Mouse (Mus musculus) ES-E14 (cell line): ENCODE data around the gene Gsap. TPM values are rescaled to one million over a fixed set of nuclear protein-coding genes. Genes with fewer than 3 reads are reported as not detected.

ENCODE experiments used
- DNase-seq: peaks from one replicate; pipeline ENCODE4 v3.0.0-alpha.2; 2013; ENCODE audit warnings: low read depth, low spot score
- H3K27ac ChIP-seq: 2 replicates; pipeline ENCODE4 v1.5.1; 2012; ENCODE audit warnings: low read depth, mild to moderate bottlenecking, low read length, moderate library complexity, mixed read lengths; ENCODE audit not compliant: poor library complexity, insufficient read depth, severe bottlenecking
- H3K36me3 ChIP-seq: 2 replicates; pipeline ENCODE4 v1.6.1; 2012; ENCODE audit warnings: mild to moderate bottlenecking, low read length, moderate library complexity, mixed read lengths; ENCODE audit not compliant: control insufficient read depth, poor library complexity, insufficient read depth, severe bottlenecking
- H3K4me1 ChIP-seq, 2 experiments: fragments of 150-350 bp in 1 of 2; sonication (generic) in 1 of 2; 2 replicates each; pipeline ENCODE4 v1.6.1; 2012; ENCODE audit warnings: low read length in 2 of 2, mild to moderate bottlenecking in 1 of 2, mixed read lengths in 1 of 2; ENCODE audit not compliant: control insufficient read depth in 2 of 2, insufficient read depth in 2 of 2, poor library complexity in 1 of 2
- H3K4me3 ChIP-seq, 2 experiments: fragments of 150-350 bp in 1 of 2; sonication (generic) in 1 of 2; 2 replicates each; pipeline ENCODE4 v1.5.1; 2012; ENCODE audit warnings: low read length in 2 of 2, low read depth in 1 of 2, mild to moderate bottlenecking in 1 of 2, mixed read lengths in 1 of 2; ENCODE audit not compliant: insufficient read depth in 1 of 2, poor library complexity in 1 of 2, severe bottlenecking in 1 of 2
- H3K9ac ChIP-seq: 2 replicates; pipeline ENCODE4 v1.6.1; 2012; ENCODE audit warnings: low read depth, mild to moderate bottlenecking, low read length, mixed read lengths; ENCODE audit not compliant: poor library complexity, insufficient read depth, severe bottlenecking
- H3K9me3 ChIP-seq: fragments of 150-350 bp; sonication (generic); 2 replicates; pipeline ENCODE4 v1.6.1; 2012; ENCODE audit warnings: low read depth, mild to moderate bottlenecking, low read length; ENCODE audit not compliant: control insufficient read depth, insufficient read depth
- CHD2 ChIP-seq: IDR thresholded peaks from 2 replicates; pipeline ENCODE4 v1.6.1; 2014; ENCODE audit warnings: mild to moderate bottlenecking, low read depth, low read length, inconsistent platforms
- HCFC1 ChIP-seq: IDR thresholded peaks from 2 replicates; pipeline ENCODE4 v1.6.1; 2012; ENCODE audit warnings: low read length, inconsistent platforms, borderline replicate concordance; ENCODE audit not compliant: insufficient read depth
- MAFK ChIP-seq: IDR thresholded peaks from 2 replicates; pipeline ENCODE4 v1.6.1; 2014; ENCODE audit warnings: mild to moderate bottlenecking, low read depth, low read length, inconsistent platforms; ENCODE audit not compliant: insufficient read depth
- ZC3H11A ChIP-seq: IDR thresholded peaks from 2 replicates; pipeline ENCODE4 v1.6.1; 2012; ENCODE audit warnings: low read depth, mild to moderate bottlenecking, inconsistent platforms, low read length, borderline replicate concordance
- ZNF384 ChIP-seq: IDR thresholded peaks from 2 replicates; pipeline ENCODE4 v1.6.1; 2012; ENCODE audit warnings: low read depth, low read length, inconsistent platforms
- in situ Hi-C, 2 experiments: fragments of 600-800 bp; cut with MboI; formaldehyde crosslinking; loops; one replicate each; pipeline ENCODE4 v1.15.1; 2025; ENCODE audit warnings: low sequenced_read_pairs in 2 of 2, inconsistent platforms in 1 of 2; ENCODE audit not compliant: unreplicated experiment in 2 of 2
- total RNA-seq: library from RNA; depleted of rRNA; stranded (reverse); fragments of 300-350 nt; gene quantifications from 2 replicates; pipeline ENCODE4 v1.2.3, GENCODE M21; 2012

Gene Gsap
- total RNA-seq, 1 experiment = 4.2 TPM

DNA sequence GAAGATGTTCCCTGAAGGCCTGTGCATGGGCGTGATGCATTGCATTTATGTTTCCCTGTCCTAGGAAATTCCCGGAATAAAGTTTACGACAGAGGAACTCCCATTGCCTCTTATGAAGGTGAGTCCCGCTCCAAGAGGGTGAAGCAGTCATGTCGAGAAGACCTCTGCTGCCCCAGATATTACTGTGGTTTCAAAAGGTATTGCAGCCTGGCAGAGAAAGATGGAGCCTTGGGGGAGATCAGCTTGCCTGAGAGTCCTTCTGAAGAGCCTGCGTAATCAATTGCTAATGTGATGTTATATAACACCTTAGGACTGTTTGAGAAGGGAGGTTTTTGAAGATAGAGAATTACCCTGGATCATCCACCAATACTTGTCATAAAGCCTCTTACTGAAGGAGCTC is 71.8 kb downstream of the Gsap start:
- Histone ChIP-seq H3K4me3 (no peak overlapping the region), H3K36me3 (no peaks in the 10 kb centered on the region), H3K9me3 (no peaks in the 10 kb centered on the region), H3K27ac (peak overlapping the region; percentile 39; the same call in 1 of the 2 replicates), H3K4me1 (peaks cover 0 to 6% of the 10 kb centered on the region in 2 experiments; a peak in 1 of 4 replicates), H3K9ac (no peak overlapping the region)
- DNase-seq = no peak
- in situ Hi-C loops = no loop called here
- TF ChIP-seq CHD2 (no peak), ZNF384 (no peak), ZC3H11A (0 out of 2 replicates have a peak, but pooled peaks have one; percentile 28), HCFC1 (no peak), MAFK (no peak)

DNA sequence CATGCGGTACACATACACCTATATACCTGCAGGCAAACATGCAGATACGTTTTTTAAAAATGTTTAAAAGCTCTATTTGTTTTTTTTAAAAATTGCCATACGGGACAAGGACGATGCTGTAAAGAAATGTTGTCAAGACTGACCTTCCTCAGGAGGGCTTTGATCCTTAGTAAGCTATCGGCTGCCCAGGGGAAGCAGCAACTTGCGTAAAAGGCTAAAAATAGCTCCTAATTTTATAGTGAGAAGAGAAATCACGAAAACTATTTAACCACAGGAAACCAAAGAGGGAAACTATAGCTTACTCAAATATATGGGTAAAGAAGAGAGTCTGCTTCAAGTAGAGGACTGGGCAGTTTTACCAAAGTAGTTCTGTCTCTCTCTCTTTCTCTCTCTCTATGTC is 74.7 kb downstream of the Gsap start:
- H3K36me3 ChIP-seq = no peaks in the 10 kb centered on the region
- no peaks in the 10 kb centered on the region for H3K9me3 ChIP-seq
- H3K4me3 ChIP-seq = no peak overlapping the region
- in situ Hi-C loops = loop anchor here in 1 of 2 experiments (10.0 kb wide), 2 partner anchors 154 to 324 kb away; no protein-coding TSS in a partner anchor
- TF ChIP-seq CHD2 = no peak
- TF ChIP-seq ZC3H11A = no peak
- no peak for TF ChIP-seq HCFC1
- TF ChIP-seq ZNF384 = no peak
- no peak for TF ChIP-seq MAFK
- no peak overlapping the region for H3K27ac ChIP-seq
- no peak for DNase-seq
- no peak overlapping the region for H3K9ac ChIP-seq
- H3K4me1 ChIP-seq = peaks cover 0 to 6% of the 10 kb centered on the region in 2 experiments; a peak in 1 of 4 replicates

DNA sequence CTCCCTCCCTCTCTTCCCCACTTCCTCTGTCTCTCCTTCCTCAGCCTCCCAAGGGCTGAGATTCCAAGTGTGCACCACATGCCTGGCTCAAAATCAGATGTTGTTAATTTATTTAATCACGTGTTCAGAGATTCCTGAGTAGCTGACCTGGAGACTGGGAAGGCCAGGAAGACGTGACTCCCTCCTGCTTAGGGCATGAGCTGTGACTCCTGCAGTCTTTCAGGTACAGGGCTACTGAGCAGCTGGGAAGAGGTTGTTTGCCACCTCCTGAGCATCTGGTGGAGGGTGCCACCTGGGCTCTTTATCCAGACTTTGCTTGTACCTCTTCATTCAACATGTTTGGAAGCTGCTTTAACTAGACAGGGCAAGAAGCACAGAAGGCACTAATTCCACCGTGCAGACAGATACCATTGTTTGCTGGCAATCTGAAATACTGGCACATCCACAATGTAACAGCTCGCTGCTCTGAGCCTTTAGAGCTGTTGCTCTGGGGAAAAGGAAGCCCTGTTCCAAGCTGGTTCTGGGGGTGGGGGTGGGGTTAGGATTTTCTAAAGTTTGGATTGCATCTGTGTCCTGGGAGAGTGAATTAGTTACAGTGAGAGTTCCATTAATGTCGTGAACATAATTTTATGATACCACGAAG is 75.3 kb downstream of the Gsap start:
- Histone ChIP-seq H3K36me3 (no peaks in the 10 kb centered on the region), H3K9me3 (no peaks in the 10 kb centered on the region), H3K27ac (no peak overlapping the region; the same call in 1 of the 2 replicates), H3K4me1 (peaks cover 0 to 6% of the 10 kb centered on the region in 2 experiments; a peak in 1 of 4 replicates), H3K9ac (no peak overlapping the region), H3K4me3 (no peak overlapping the region)
- no peak for DNase-seq
- TF ChIP-seq MAFK (no peak), ZC3H11A (no peak), HCFC1 (no peak), ZNF384 (no peak)
- in situ Hi-C loops = loop anchor here in 1 of 2 experiments (10.0 kb wide), 2 partner anchors 153 to 323 kb away; no protein-coding TSS in a partner anchor

GRCm38 (mm10) chr5:21263202-21264055 is 77.4 kb downstream of the Gsap start:
- H3K9me3 ChIP-seq = no peaks in the 10 kb centered on the region
- in situ Hi-C loops = loop anchor here in 1 of 2 experiments (10.0 kb wide), 2 partner anchors 151 to 321 kb away; no protein-coding TSS in a partner anchor
- no peak overlapping the region for H3K27ac ChIP-seq
- DNase-seq = no peak
- H3K9ac ChIP-seq = no peak overlapping the region
- H3K36me3 ChIP-seq = no peaks in the 10 kb centered on the region
- no peaks in the 10 kb centered on the region for H3K4me1 ChIP-seq
- no peak overlapping the region for H3K4me3 ChIP-seq
- TF ChIP-seq ZC3H11A = no peak
- TF ChIP-seq CHD2 = no peak
- TF ChIP-seq HCFC1 = no peak
- TF ChIP-seq MAFK = no peak
- no peak for TF ChIP-seq ZNF384
